Mouse (Mus musculus): Measurements from ENCODE around the gene Fads2. TPM values are rescaled to one million over a fixed set of nuclear protein-coding genes. Genes with fewer than 3 reads are reported as not detected.

Fads2 gene
- total RNA-seq, 2 experiments from 2014 or later: 117 to 131 TPM

GRCm38 (mm10) chr19:10105034-10105493 lies 3.5 kb upstream of the Fads2 start:
- intact Hi-C loops (cut with DNase I): no loop called here

GRCm38 (mm10) chr19:10104234-10104633 lies 2.7 kb upstream of the Fads2 start:
- no peak for DNase-seq (ENCODE audit: low spot score in 2 of 2)
- intact Hi-C loops (cut with DNase I): no loop called here

More at GRCm38 (mm10) chr19:10105034-10105493, 3.5 kb upstream of the Fads2 start:
- no peak for DNase-seq (ENCODE audit: low spot score in 2 of 2)

DNA sequence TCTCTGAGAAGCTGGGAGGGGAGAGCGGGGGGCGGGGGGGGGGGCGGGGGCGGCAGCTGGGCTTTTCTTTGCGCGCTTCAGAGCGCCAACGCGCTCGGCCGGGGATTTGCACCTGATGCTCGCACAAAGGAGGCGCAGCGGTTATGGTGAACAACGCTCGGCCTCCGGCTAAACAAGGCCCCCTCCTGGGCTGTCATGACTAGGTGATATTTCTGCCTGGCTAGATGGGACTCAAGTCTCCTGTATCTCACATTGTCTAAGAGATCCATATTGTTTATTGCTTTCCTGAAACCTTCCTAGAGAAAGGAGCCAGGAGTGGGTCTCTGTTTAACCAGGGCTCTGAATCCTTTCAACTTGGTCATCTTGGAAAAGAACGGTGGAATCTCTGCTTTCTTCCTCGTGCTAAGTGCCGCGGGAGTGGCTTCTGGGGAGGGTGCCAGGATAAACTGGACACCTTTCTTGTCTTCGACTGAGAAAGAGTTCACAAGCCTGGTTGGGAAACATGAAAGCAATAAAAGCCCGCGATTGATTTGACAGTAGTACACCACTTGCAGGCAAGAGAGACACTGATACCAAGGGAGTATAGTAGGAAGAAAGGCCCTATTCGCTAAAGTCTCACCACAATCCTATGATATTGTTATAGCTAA lies 631 bp upstream of the Fads2 start:
- no peak for DNase-seq (ENCODE audit: low spot score in 2 of 2)
- intact Hi-C loops (cut with DNase I): no loop called here

GRCm38 (mm10) chr19:10100631-10101071 lies 895 bp downstream of the Fads2 start:
- DNase-seq (ENCODE audit: low spot score in 2 of 2): peak; percentile 66 to 73
- intact Hi-C loops (cut with DNase I): loop anchor here (2.0 kb wide), 1 partner anchor 82 kb away; the partner anchor contains the start of gene Fads1

DNA sequence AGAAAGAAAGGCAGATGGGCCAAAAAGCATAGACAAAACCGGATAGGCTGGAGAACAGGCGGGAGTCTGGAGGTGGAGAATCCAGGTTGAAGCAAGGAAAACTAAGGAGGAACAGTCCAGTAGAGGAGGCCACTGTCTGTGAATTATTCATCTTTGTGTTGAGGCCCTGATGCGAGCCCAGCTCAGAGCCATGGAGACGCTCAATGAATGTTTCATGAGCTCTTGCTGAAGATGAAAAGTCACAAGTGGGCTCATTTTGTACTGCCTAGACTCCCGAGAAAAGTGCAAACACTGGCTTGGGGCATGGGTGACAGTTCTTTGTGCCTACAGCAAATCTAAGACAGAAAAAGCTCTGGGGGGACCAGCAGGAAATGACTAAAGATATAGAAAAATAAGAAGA lies 3.7 kb downstream of the Fads2 start:
- DNase-seq (ENCODE audit: low spot score in 2 of 2): no peak
- intact Hi-C loops (cut with DNase I): no loop called here

DNA sequence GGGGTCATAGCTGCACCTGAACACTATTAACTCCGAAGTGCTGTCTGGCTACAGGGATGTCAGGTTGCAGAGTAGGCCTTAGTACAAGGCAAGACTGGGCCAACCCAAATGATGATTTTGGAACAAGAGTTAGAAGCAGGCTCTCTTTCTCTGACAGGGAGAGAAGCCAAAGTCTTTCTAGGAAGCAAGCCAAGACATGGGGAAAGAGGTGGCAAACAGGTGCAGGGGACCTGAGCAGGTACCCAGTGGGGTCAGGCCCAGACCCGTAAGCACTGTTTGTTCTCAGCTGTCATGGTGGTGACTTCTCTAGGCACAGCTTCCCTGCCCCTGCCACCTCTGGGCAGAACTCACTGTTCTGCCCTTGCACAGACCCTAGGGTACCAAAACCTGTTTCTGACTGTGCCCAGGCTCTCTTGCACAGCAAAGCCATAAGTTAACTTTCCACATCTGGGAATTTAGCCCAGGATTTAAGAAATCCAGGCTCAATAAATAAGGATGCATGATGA lies 5.1 kb downstream of the Fads2 start:
- intact Hi-C loops (cut with DNase I): no loop called here
- no peak for DNase-seq (ENCODE audit: low spot score in 2 of 2)

- intact Hi-C loops (cut with DNase I): no loop called here
- DNase-seq (ENCODE audit: low spot score in 2 of 2): no peak
Observed at GRCm38 (mm10) chr19:10094695-10095094, 6.9 kb downstream of the Fads2 start.

DNA sequence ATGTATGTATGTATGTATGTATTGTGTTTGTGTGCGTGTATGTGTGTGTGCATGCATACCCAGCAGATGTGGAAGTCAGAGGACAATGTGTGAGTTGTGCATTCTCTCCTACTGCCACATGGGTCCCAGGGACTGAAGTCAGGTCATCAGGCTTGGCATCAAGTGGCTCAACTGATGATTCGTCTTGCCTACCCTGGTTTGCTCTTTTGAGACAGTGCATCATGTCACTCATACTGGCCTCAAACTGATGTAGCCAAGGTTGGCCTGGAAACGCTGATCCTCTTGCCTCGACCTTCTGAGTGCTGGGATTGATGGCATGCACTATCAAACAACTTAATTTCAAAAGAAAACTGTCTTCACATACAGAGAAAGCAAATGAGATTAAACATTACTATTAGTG lies 7.7 kb downstream of the Fads2 start:
- intact Hi-C loops (cut with DNase I): no loop called here
- DNase-seq (ENCODE audit: low spot score in 2 of 2): no peak

GRCm38 (mm10) chr19:10086976-10087375 lies 14.6 kb downstream of the Fads2 start:
- no peak for DNase-seq (ENCODE audit: low spot score in 2 of 2)
- intact Hi-C loops (cut with DNase I): no loop called here

DNA sequence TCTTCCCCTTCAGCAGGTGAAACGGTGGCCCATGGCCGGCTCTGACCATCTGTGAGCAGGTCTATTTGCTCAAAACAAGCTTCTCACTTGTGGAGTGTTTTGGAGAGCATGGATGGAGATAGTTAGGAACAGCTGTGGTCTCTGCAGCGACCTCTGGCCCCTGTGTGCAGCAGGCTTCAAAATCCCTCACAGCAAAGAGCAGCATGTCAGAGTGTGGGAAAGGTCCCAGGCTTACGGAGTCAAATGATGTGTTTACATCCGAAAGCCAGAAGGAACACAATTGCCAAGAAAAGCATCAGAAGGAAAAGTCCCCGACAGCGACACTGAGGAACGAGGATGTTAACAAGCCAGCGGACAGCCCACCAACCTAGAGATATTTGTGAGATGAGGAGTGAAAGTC lies 16.1 kb downstream of the Fads2 start:
- no peak for DNase-seq (ENCODE audit: low spot score in 2 of 2)
- intact Hi-C loops (cut with DNase I): no loop called here

- intact Hi-C loops (cut with DNase I): no loop called here
- DNase-seq (ENCODE audit: low spot score in 2 of 2): no peak
Observed at GRCm38 (mm10) chr19:10082105-10082504, 19.4 kb downstream of the Fads2 start.

DNA sequence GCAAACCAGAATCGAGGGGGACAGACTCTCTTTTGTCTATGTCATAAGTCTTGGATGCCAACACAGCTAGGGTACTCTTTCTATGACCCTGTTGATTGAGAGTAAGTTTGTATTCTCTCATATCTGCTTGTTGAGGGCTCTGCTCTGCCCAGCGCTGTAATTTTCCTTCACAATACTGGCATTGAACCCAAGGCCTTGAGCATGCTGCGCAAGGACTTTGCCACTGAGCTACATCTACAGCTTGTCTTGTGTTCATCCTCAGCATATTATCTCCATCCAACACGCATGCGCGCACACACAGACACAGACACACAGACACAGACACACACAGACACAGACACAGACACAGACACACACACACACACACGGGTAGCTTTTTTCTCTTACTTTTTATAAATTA lies 21.2 kb downstream of the Fads2 start:
- intact Hi-C loops (cut with DNase I): no loop called here

DNA sequence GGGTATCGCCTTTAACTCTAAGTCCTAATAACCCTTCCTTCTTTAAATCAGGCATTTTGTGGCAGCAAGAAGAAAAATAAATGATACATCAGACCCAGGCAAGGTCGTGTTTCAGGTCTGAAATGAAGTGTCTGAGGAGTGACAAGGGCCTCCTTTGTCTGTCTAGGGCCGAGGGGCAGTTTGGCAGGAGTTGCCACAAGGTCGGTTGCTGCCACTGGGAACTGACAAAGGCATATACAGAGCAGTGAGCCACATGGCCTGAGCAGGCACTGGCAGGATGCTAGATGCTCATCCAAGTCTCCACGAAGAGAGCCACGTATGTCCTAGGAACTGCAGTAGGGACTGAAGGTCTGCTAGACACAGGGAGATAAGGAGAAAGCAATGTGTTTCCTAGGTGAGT lies 23.2 kb downstream of the Fads2 start:
- intact Hi-C loops (cut with DNase I): no loop called here

More for the DNA sequence above, 21.2 kb downstream of the Fads2 start:
- DNase-seq (ENCODE audit: low spot score in 2 of 2): no peak

DNA sequence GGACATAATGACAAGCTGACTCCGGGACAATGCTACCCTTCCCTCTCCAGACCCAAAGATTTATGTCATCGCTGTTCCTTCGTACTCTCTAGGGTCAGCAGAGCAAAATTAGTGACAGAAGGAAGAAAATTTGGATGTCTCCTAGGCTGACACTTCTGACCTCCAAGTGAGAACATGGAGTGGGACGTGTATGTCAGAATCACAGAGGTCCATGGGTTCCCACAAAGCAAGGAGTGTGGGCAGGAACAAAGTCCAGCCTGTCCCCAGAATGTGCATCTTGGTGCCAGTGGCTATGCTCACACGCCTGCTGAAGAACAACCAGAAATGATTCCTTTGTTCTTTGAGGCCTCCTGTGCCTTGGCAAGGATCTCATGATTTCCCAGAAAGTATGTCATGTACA lies 28.4 kb downstream of the Fads2 start:
- intact Hi-C loops (cut with DNase I): no loop called here

More for the DNA sequence above, 23.2 kb downstream of the Fads2 start:
- no peak for DNase-seq (ENCODE audit: low spot score in 2 of 2)

GRCm38 (mm10) chr19:10071892-10072291 lies 29.7 kb downstream of the Fads2 start:
- intact Hi-C loops (cut with DNase I): no loop called here
- no peak for DNase-seq (ENCODE audit: low spot score in 2 of 2)

More for the DNA sequence above, 28.4 kb downstream of the Fads2 start:
- DNase-seq (ENCODE audit: low spot score in 2 of 2): no peak

DNA sequence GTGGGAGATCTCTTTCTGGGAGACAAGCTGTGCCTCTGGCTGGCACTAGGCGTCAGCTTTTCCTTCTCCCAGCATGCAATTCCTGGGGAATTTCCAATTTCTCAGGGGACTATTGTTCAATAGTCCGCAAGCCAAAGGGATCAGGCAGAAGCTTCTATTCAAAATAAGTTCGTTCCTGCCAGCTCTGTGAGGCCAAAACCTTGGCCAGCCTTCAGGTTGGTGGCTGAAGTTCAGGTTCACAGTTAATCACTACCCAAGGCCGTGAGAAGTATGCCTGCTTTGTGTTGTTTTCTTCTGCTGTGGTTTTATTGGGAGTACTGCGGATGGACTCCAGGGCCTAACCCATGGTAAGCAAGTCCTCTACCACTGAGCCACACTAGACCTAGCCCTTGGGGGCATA lies 30.4 kb downstream of the Fads2 start:
- intact Hi-C loops (cut with DNase I): no loop called here
- DNase-seq (ENCODE audit: low spot score in 2 of 2): peak in 1 of 2 experiments; percentile 28

DNA sequence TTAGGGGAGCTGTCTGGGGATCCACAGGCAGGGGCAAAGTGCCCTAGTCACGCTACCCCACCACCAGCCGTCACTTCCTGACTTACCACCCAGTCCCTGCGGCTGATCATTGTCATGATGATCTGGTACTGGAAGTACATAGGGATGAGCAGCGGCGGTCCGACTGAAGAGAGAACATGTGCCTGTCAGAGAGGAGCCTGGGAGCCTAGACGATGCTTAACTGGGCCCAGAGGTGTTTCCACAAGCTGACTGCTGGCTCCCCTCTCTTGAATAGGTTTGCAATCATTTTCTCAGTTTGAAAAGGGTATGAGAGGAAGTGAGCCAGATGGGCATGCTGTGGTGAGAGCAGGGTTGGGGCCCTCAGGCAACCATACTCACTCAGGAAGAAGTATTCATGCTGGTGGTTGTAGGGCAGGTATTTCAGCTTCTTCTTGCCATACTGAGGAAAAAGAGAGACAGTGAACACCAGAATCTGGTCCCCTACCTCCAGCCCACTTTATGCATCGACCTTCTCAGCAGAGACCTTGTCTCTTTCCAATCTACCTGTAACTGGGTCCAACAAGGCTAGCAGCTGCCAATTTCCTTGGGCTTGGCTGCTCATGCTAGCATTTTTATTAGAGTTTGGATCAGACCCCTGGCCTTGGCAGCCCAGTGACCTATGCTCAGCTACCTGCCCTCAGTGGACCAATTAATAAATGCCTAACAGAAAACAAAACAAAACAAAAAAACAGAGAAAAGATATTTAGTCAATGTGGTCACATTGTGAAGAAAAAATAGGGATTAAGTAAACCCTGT lies 31.2 kb downstream of the Fads2 start:
- no peak for DNase-seq (ENCODE audit: low spot score in 2 of 2)
- intact Hi-C loops (cut with DNase I): no loop called here

- DNase-seq (ENCODE audit: low spot score in 2 of 2): no peak
- intact Hi-C loops (cut with DNase I): no loop called here
Observed at GRCm38 (mm10) chr19:10067701-10068100, 33.8 kb downstream of the Fads2 start.

GRCm38 (mm10) chr19:10066502-10066901 lies 35.0 kb downstream of the Fads2 start:
- intact Hi-C loops (cut with DNase I): no loop called here
- no peak for DNase-seq (ENCODE audit: low spot score in 2 of 2)

- no peak for DNase-seq (ENCODE audit: low spot score in 2 of 2)
- intact Hi-C loops (cut with DNase I): no loop called here
Observed at GRCm38 (mm10) chr19:10066189-10066500, 35.4 kb downstream of the Fads2 start.

Data from left cerebral cortex, postnatal 36 days (tissue).